Mouse (Mus musculus): ENCODE data around the gene Sdccag8. TPM values are rescaled to one million over a fixed set of nuclear protein-coding genes. Genes with fewer than 3 reads are reported as not detected.

The Sdccag8 gene
- polyA plus RNA-seq, 1 experiment = 4.0 TPM

DNA sequence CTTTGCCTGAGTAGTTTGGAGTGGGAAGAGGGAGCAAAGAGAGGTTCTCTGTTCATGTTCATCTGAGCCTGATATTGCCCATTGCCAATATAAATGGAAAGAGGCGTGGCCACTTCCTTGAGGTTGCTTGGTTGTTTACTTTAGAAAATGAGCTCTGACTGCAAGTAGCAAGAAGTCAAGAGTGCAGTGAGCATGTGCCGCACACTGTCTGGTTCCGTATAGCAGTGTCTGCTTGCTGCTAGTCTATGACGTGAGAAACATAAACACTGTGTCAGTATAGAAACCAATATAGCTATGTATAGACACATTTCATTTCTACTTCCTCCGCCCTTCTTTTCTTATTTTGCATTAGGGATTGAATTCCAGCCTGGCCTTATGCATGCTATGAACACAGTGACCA is 111.5 kb downstream of the Sdccag8 start:
- 93% methylated on average over 5 of the region's 5 CpGs for WGBS
- H3K36me3 ChIP-seq (ENCODE audit: control insufficient read depth, insufficient read depth, low read length) = peaks cover 5% of the 10 kb centered on the region

GRCm38 (mm10) chr1:176927312-176927711 is 112.9 kb downstream of the Sdccag8 start:
- no peak overlapping the region for H3K4me3 ChIP-seq (ENCODE audit: extremely low read depth, insufficient read depth, insufficient read length)
- no peak overlapping the region for H3K27ac ChIP-seq (ENCODE audit: insufficient read depth, low read length)
- 93% methylated on average over 9 of the region's 9 CpGs for WGBS
- H3K4me1 ChIP-seq (ENCODE audit: control insufficient read depth, insufficient read depth, insufficient read length) = no peaks in the 10 kb centered on the region
- TF ChIP-seq POLR2A (IDR thresholded peaks at IDR 0.05; ENCODE audit: low read depth, low read length) = no peak
- TF ChIP-seq CTCF (IDR thresholded peaks at IDR 0.05; ENCODE audit: extremely low read depth, insufficient read depth, insufficient read length, insufficient replicate concordance) = no peak
- no peaks in the 10 kb centered on the region; the same call in 1 of the 2 replicates for H3K36me3 ChIP-seq (ENCODE audit: control insufficient read depth, insufficient read depth, low read length)
- DNase-seq (ENCODE audit: low read depth in 1 of 2, low spot score in 2 of 2) = no peak
- H3K27me3 ChIP-seq (ENCODE audit: control insufficient read depth, insufficient read depth, low read length) = no peaks in the 10 kb centered on the region

More for the DNA sequence above, 111.5 kb downstream of the Sdccag8 start:
- Histone ChIP-seq H3K27me3 (ENCODE audit: control insufficient read depth, insufficient read depth, low read length) (no peaks in the 10 kb centered on the region), H3K27ac (ENCODE audit: insufficient read depth, low read length) (no peak overlapping the region), H3K4me1 (ENCODE audit: control insufficient read depth, insufficient read depth, insufficient read length) (no peaks in the 10 kb centered on the region), H3K4me3 (ENCODE audit: extremely low read depth, insufficient read depth, insufficient read length) (no peak overlapping the region)
- DNase-seq (ENCODE audit: low read depth in 1 of 2, low spot score in 2 of 2) = no peak
- TF ChIP-seq POLR2A (IDR thresholded peaks at IDR 0.05; ENCODE audit: low read depth, low read length) (no peak), CTCF (IDR thresholded peaks at IDR 0.05; ENCODE audit: extremely low read depth, insufficient read depth, insufficient read length, insufficient replicate concordance) (no peak)

- DNase-seq (ENCODE audit: low read depth in 1 of 2, low spot score in 2 of 2) = no peak
- WGBS = 90% methylated on average over 8 of the region's 8 CpGs
- H3K4me1 ChIP-seq (ENCODE audit: control insufficient read depth, insufficient read depth, insufficient read length) = peaks cover 2% of the 10 kb centered on the region; the same call in 1 of the 2 replicates
- H3K4me3 ChIP-seq (ENCODE audit: extremely low read depth, insufficient read depth, insufficient read length) = no peak overlapping the region
- no peak overlapping the region for H3K27ac ChIP-seq (ENCODE audit: insufficient read depth, low read length)
- H3K27me3 ChIP-seq (ENCODE audit: control insufficient read depth, insufficient read depth, low read length) = no peaks in the 10 kb centered on the region
- no peaks in the 10 kb centered on the region for H3K36me3 ChIP-seq (ENCODE audit: control insufficient read depth, insufficient read depth, low read length)
- no peak for TF ChIP-seq CTCF (IDR thresholded peaks at IDR 0.05; ENCODE audit: extremely low read depth, insufficient read depth, insufficient read length, insufficient replicate concordance)
- TF ChIP-seq POLR2A (IDR thresholded peaks at IDR 0.05; ENCODE audit: low read depth, low read length) = no peak
These were observed 115.2 kb downstream of the Sdccag8 start for GRCm38 (mm10) chr1:176929710-176930109.

DNA sequence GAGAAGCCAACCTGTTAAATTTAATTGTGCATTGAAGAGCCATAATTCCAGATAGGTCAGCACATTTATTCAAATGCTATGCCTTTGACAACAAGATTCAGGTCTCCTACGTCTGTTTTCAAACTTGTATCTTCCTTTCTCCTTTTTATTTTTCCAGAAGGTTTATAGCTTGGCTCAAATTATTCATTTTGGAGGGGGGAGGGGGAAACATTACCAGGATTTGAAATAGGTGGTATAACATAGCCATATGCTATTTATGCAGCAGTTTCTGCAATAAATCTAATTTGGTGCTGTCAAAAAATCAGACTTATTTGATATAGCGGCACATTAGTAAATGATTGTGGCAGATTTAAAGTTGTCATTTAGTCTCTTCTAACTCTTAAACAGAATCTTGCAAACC is 116.1 kb downstream of the Sdccag8 start:
- Histone ChIP-seq H3K4me1 (ENCODE audit: control insufficient read depth, insufficient read depth, insufficient read length) (peaks cover 2% of the 10 kb centered on the region; the same call in 1 of the 2 replicates), H3K4me3 (ENCODE audit: extremely low read depth, insufficient read depth, insufficient read length) (no peak overlapping the region), H3K36me3 (ENCODE audit: control insufficient read depth, insufficient read depth, low read length) (no peaks in the 10 kb centered on the region), H3K27ac (ENCODE audit: insufficient read depth, low read length) (no peak overlapping the region), H3K27me3 (ENCODE audit: control insufficient read depth, insufficient read depth, low read length) (no peaks in the 10 kb centered on the region)
- 94% methylated on average over 2 of the region's 2 CpGs for WGBS
- no peak for DNase-seq (ENCODE audit: low read depth in 1 of 2, low spot score in 2 of 2)
- TF ChIP-seq CTCF (IDR thresholded peaks at IDR 0.05; ENCODE audit: extremely low read depth, insufficient read depth, insufficient read length, insufficient replicate concordance) (no peak), POLR2A (IDR thresholded peaks at IDR 0.05; ENCODE audit: low read depth, low read length) (no peak)

GRCm38 (mm10) chr1:176930981-176931500 is 116.6 kb downstream of the Sdccag8 start:
- Histone ChIP-seq H3K27me3 (ENCODE audit: control insufficient read depth, insufficient read depth, low read length) (no peaks in the 10 kb centered on the region), H3K27ac (ENCODE audit: insufficient read depth, low read length) (no peak overlapping the region), H3K4me1 (ENCODE audit: control insufficient read depth, insufficient read depth, insufficient read length) (peaks cover 2% of the 10 kb centered on the region; the same call in 1 of the 2 replicates), H3K36me3 (ENCODE audit: control insufficient read depth, insufficient read depth, low read length) (no peaks in the 10 kb centered on the region), H3K4me3 (ENCODE audit: extremely low read depth, insufficient read depth, insufficient read length) (no peak overlapping the region)
- no peak for DNase-seq (ENCODE audit: low read depth in 1 of 2, low spot score in 2 of 2)
- no peak for TF ChIP-seq CTCF (IDR thresholded peaks at IDR 0.05; ENCODE audit: extremely low read depth, insufficient read depth, insufficient read length, insufficient replicate concordance)
- TF ChIP-seq POLR2A (IDR thresholded peaks at IDR 0.05; ENCODE audit: low read depth, low read length) = no peak
- 93% methylated on average over 4 of the region's 4 CpGs for WGBS

DNA sequence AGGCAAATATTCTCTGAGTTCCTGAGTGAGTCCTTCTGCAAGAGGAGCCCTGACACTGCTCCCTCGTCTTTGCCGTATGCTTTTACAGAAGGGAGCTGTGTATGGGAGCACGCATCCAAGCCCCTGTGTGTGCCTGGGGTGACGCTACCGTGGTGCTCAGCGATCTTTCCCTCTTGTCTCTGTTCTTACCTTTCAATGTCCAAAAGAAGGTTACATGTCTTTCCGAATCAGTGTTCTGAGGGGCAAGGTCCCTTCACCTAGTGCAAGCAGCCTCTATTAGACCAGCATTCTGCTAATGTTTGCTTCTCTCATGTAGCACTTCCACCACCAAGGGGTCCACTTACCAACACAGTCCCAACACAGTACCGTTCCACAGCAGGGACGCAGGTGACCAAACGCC is 117.1 kb downstream of the Sdccag8 start:
- Histone ChIP-seq H3K4me1 (ENCODE audit: control insufficient read depth, insufficient read depth, insufficient read length) (peaks cover 2% of the 10 kb centered on the region; the same call in 1 of the 2 replicates), H3K27ac (ENCODE audit: insufficient read depth, low read length) (no peak overlapping the region), H3K36me3 (ENCODE audit: control insufficient read depth, insufficient read depth, low read length) (no peaks in the 10 kb centered on the region), H3K27me3 (ENCODE audit: control insufficient read depth, insufficient read depth, low read length) (no peaks in the 10 kb centered on the region), H3K4me3 (ENCODE audit: extremely low read depth, insufficient read depth, insufficient read length) (no peak overlapping the region)
- 94% methylated on average over 10 of the region's 10 CpGs for WGBS
- DNase-seq (ENCODE audit: low read depth in 1 of 2, low spot score in 2 of 2) = no peak
- TF ChIP-seq CTCF (IDR thresholded peaks at IDR 0.05; ENCODE audit: extremely low read depth, insufficient read depth, insufficient read length, insufficient replicate concordance) = no peak
- no peak for TF ChIP-seq POLR2A (IDR thresholded peaks at IDR 0.05; ENCODE audit: low read depth, low read length)

- 93% methylated on average over 12 of the region's 12 CpGs for whole genome bisulfite sequencing
- Histone ChIP-seq H3K36me3 (ENCODE audit: control insufficient read depth, insufficient read depth, low read length) (no peaks in the 10 kb centered on the region), H3K27me3 (ENCODE audit: control insufficient read depth, insufficient read depth, low read length) (no peaks in the 10 kb centered on the region), H3K4me3 (ENCODE audit: extremely low read depth, insufficient read depth, insufficient read length) (no peak overlapping the region), H3K4me1 (ENCODE audit: control insufficient read depth, insufficient read depth, insufficient read length) (peaks cover 2% of the 10 kb centered on the region; the same call in 1 of the 2 replicates), H3K27ac (ENCODE audit: insufficient read depth, low read length) (no peak overlapping the region)
- TF ChIP-seq POLR2A (IDR thresholded peaks at IDR 0.05; ENCODE audit: low read depth, low read length) (no peak), CTCF (IDR thresholded peaks at IDR 0.05; ENCODE audit: extremely low read depth, insufficient read depth, insufficient read length, insufficient replicate concordance) (no peak)
- DNase-seq (ENCODE audit: low read depth in 1 of 2, low spot score in 2 of 2) = no peak
These were observed 118.0 kb downstream of the Sdccag8 start for GRCm38 (mm10) chr1:176932320-176932950.
